26 mouse cellular contexts compared by ENCODE assay signal in the genomic region with DNA sequence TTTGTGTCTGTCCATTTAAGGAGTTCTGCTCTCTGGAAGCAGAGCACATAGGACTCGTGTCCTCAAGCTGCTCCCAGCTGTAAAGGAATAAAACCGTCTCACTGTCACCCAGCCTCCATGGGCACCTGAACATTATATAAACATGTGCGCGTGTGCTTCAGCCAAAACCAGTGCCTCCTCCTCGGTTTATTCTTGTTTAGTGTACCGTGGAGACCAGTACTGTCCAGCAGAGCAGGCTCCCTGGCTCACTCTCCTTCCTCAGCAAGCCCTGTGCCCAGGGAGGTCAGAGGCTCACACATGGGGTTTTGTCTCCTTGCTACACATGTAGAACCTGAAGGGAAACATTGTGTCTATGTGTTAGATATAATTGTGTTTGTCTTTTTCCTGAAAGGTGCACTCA. TPM values are rescaled to one million over a fixed set of nuclear protein-coding genes. Genes with fewer than 3 reads are reported as not detected.
DNase-seq lines count a peak whose midpoint lies in the region; ATAC-seq lines count a peak whose summit lies in the region.
"Had no signal": no experiment of that assay in that cellular context is flagged by ENCODE, and none has a peak within 500 bp of the region (broad histone marks: within the 10 kb centered on the region; RNA-seq: fewer than 3 reads in every experiment).

No protein-coding gene starts in this region.

- H3K9ac ChIP-seq in kidney, embryonic 16.5 days (replicated peaks; ENCODE audit: low read length), result no peak overlapping the region
- H3K9ac ChIP-seq: embryonic facial prominence, embryonic 13.5 days; forebrain, embryonic 12.5 days; forebrain, embryonic 15.5 days; hindbrain, embryonic 12.5 days; hindbrain, embryonic 15.5 days had no signal

- peak; percentile 59 for ATAC-seq in frontal cortex, adult (ENCODE audit: low TSS enrichment)
- ATAC-seq in kidney, embryonic 16.5 days (ENCODE audit: low FRiP score, low TSS enrichment), result peak; percentile 53; the same call in 1 of the 2 replicates
- ATAC-seq: activated CD4-positive, CD25-positive, alpha-beta regulatory T cell, adult 4 months; forebrain, embryonic 15.5 days had no signal

- no peak overlapping the region for H3K4me3 ChIP-seq in kidney, embryonic 16.5 days (ENCODE audit: low read length)
- H3K4me3 ChIP-seq: embryonic facial prominence, embryonic 10.5 days; embryonic facial prominence, embryonic 13.5 days; erythroblast, embryonic 14.5 days; forebrain, embryonic 12.5 days; forebrain, embryonic 15.5 days; gastrocnemius, adult 2 months; hindbrain, embryonic 12.5 days; hindbrain, embryonic 15.5 days had no signal

- 33% methylated on average over 6 of the region's 6 CpGs for WGBS in kidney, embryonic 16.5 days

- H3K9me3 ChIP-seq in kidney, embryonic 16.5 days (ENCODE audit: low read length), result 0 out of 2 replicates have a peak, but pooled peaks cover 3% of the 10 kb centered on the region
- H3K9me3 ChIP-seq: embryonic facial prominence, embryonic 10.5 days; embryonic facial prominence, embryonic 13.5 days; forebrain, embryonic 12.5 days; forebrain, embryonic 15.5 days; hindbrain, embryonic 12.5 days; hindbrain, embryonic 15.5 days had no signal

- no peaks in the 10 kb centered on the region for H3K36me3 ChIP-seq in kidney, embryonic 16.5 days (ENCODE audit: insufficient read depth, low read length)
- H3K36me3 ChIP-seq: embryonic facial prominence, embryonic 13.5 days; forebrain, embryonic 12.5 days; forebrain, embryonic 15.5 days; hindbrain, embryonic 15.5 days had no signal

- no peak for DNase-seq in frontal cortex, adult 2 months (ENCODE audit: extremely low spot score in 1 of 2, low spot score in 1 of 2)
- DNase-seq in kidney, adult 9 months, result peak; percentile 55
- DNase-seq in kidney, postnatal 14 days, result no peak
- peak; percentile 37 to 68 for DNase-seq in kidney, postnatal 25 days
- no peak for DNase-seq in thymus, postnatal 4 days
- no peak for DNase-seq in heart, adult 18-20 months
- DNase-seq: adrenal gland, adult 8-10 months; adrenal gland, postnatal 25 days; cerebellum, adult 11-12 months; cerebellum, adult 8-10 months; cerebellum, postnatal 10 days; cerebellum, postnatal 36 days; embryo, embryonic 11 days; gastrocnemius, adult 2 months; gastrocnemius, postnatal 14 days had no signal

- H3K27ac ChIP-seq in kidney, embryonic 16.5 days (ENCODE audit: low read length), result no peak overlapping the region
- H3K27ac ChIP-seq: embryonic facial prominence, embryonic 10.5 days; embryonic facial prominence, embryonic 13.5 days; forebrain, embryonic 12.5 days; forebrain, embryonic 15.5 days; gastrocnemius, adult 2 months; hindbrain, embryonic 12.5 days; hindbrain, embryonic 15.5 days had no signal

- no peaks in the 10 kb centered on the region for H3K27me3 ChIP-seq in kidney, embryonic 16.5 days (ENCODE audit: insufficient read depth, low read length)
- H3K27me3 ChIP-seq: embryonic facial prominence, embryonic 13.5 days; forebrain, embryonic 12.5 days; forebrain, embryonic 15.5 days; hindbrain, embryonic 12.5 days; hindbrain, embryonic 15.5 days had no signal

- H3K4me2 ChIP-seq in kidney, embryonic 16.5 days (replicated peaks; ENCODE audit: low read depth, low read length), result no peak overlapping the region
- H3K4me2 ChIP-seq: embryonic facial prominence, embryonic 13.5 days; forebrain, embryonic 12.5 days; forebrain, embryonic 15.5 days; heart, embryonic 11.5 days; hindbrain, embryonic 12.5 days; hindbrain, embryonic 15.5 days had no signal

- H3K4me1 ChIP-seq in kidney, embryonic 16.5 days (ENCODE audit: insufficient read depth, low read length), result peaks cover 13% of the 10 kb centered on the region; the same call in 1 of the 2 replicates
- H3K4me1 ChIP-seq: forebrain, embryonic 12.5 days; forebrain, embryonic 15.5 days; hindbrain, embryonic 12.5 days; hindbrain, embryonic 15.5 days had no signal

RNA-seq across cellular contexts. Expression of gene Hpcal1, which starts 27.5 kb away (rescaled TPM):
- 56.7 and 80.5 TPM in 2 replicates for polyA plus RNA-seq in frontal cortex, adult 2 months (2012; rRNA removed)
- 59.3 and 62.0 TPM in 2 replicates for polyA plus RNA-seq in kidney, embryonic 16.5 days (2015; fragmentation: Nextera tagmentation; extraction: Ambion mirVana)
- 10 to 100 TPM; 18.7 to 20.6 TPM for total RNA-seq in heart, adult 18-20 months (2021)

Comparison
In these comparisons a context has a peak if more than half of its experiments do, and no peak if none do; other contexts are left out.
1. DNase-seq: peak in kidney, adult 9 months (single experiment) and kidney, postnatal 25 days (2 of 2); none in frontal cortex, adult 2 months (0 of 2), kidney, postnatal 14 days (single experiment), thymus, postnatal 4 days (single experiment) and heart, adult 18-20 months (0 of 2).